Mouse (Mus musculus): ENCODE measurements around the gene Efcab6.

Efcab6 gene

GRCm38 (mm10) chr15:84058841-84059240 lies 6.3 kb downstream of the Efcab6 start:
- DNase-seq (ENCODE audit: low spot score), result no peak

- DNase-seq (ENCODE audit: low spot score), result no peak
Measured at GRCm38 (mm10) chr15:84056083-84056482, 9.1 kb downstream of the Efcab6 start.

- peak; percentile 91 for DNase-seq (ENCODE audit: low spot score)
Measured at GRCm38 (mm10) chr15:84053859-84054258, 11.3 kb downstream of the Efcab6 start.

- DNase-seq (ENCODE audit: low spot score), result no peak
Measured at GRCm38 (mm10) chr15:84053240-84053639, 11.9 kb downstream of the Efcab6 start.

GRCm38 (mm10) chr15:84052390-84052789 lies 12.8 kb downstream of the Efcab6 start:
- DNase-seq (ENCODE audit: low spot score), result no peak

- no peak for DNase-seq (ENCODE audit: low spot score)
Measured at GRCm38 (mm10) chr15:84049570-84049969, 15.6 kb downstream of the Efcab6 start.

GRCm38 (mm10) chr15:84045562-84045961 lies 19.6 kb downstream of the Efcab6 start:
- no peak for DNase-seq (ENCODE audit: low spot score)

- no peak for DNase-seq (ENCODE audit: low spot score)
Measured at GRCm38 (mm10) chr15:84037067-84037466, 28.1 kb downstream of the Efcab6 start.

- DNase-seq (ENCODE audit: low spot score), result no peak
Measured at GRCm38 (mm10) chr15:84025651-84026050, 39.5 kb downstream of the Efcab6 start.

- DNase-seq (ENCODE audit: low spot score), result no peak
Measured at GRCm38 (mm10) chr15:84024851-84025250, 40.3 kb downstream of the Efcab6 start.

GRCm38 (mm10) chr15:84009366-84010083 lies 55.7 kb downstream of the Efcab6 start:
- DNase-seq (ENCODE audit: low spot score), result peak; percentile 35

- no peak for DNase-seq (ENCODE audit: low spot score)
Measured at GRCm38 (mm10) chr15:84004306-84004705, 60.9 kb downstream of the Efcab6 start.

- no peak for DNase-seq (ENCODE audit: low spot score)
Measured at GRCm38 (mm10) chr15:83999071-83999470, 66.1 kb downstream of the Efcab6 start.

GRCm38 (mm10) chr15:83998586-83998985 lies 66.6 kb downstream of the Efcab6 start:
- DNase-seq (ENCODE audit: low spot score), result no peak

- peak; percentile 52 for DNase-seq (ENCODE audit: low spot score)
Measured at GRCm38 (mm10) chr15:83998115-83998514, 67.1 kb downstream of the Efcab6 start.

GRCm38 (mm10) chr15:83997550-83997949 lies 67.6 kb downstream of the Efcab6 start:
- peak; percentile 40 for DNase-seq (ENCODE audit: low spot score)

- DNase-seq (ENCODE audit: low spot score), result no peak
Measured at GRCm38 (mm10) chr15:83996864-83997263, 68.3 kb downstream of the Efcab6 start.

GRCm38 (mm10) chr15:83992191-83992590 lies 73.0 kb downstream of the Efcab6 start:
- DNase-seq (ENCODE audit: low spot score), result no peak

GRCm38 (mm10) chr15:83991461-83991860 lies 73.7 kb downstream of the Efcab6 start:
- peak; percentile 57 for DNase-seq (ENCODE audit: low spot score)

GRCm38 (mm10) chr15:83989241-83989640 lies 75.9 kb downstream of the Efcab6 start:
- no peak for DNase-seq (ENCODE audit: low spot score)

- no peak for DNase-seq (ENCODE audit: low spot score)
Measured at GRCm38 (mm10) chr15:83988087-83988486, 77.1 kb downstream of the Efcab6 start.

- DNase-seq (ENCODE audit: low spot score), result peak; percentile 54
Measured at GRCm38 (mm10) chr15:83982186-83982936, 82.8 kb downstream of the Efcab6 start.

GRCm38 (mm10) chr15:83978865-83979264 lies 86.3 kb downstream of the Efcab6 start:
- DNase-seq (ENCODE audit: low spot score), result no peak
